Mouse (Mus musculus) stomach, postnatal 0 days (tissue): ENCODE measurements at regions not wholly inside any gene's neighbourhood (a gene's known extent, or its start where the extent isn't known, plus 50 kb on each side); places are given as distances from the start of the nearest gene placed in this dataset.

ENCODE experiments used
- ATAC-seq: fragments of 200-750 bp; cut with Nextera tagmentation; 2 replicates; pipeline ENCODE4 v1.8.0; 2017; ENCODE audit not compliant: low FRiP score, low TSS enrichment
- DNase-seq: peaks from one replicate; pipeline ENCODE4 v3.0.0-alpha.2; 2016; ENCODE audit warnings: low spot score
- H3K27ac ChIP-seq: fragments of 300-500 bp; sonication (generic); replicated peaks from 2 replicates; pipeline ENCODE4 v1.5.1; 2014; ENCODE audit warnings: mild to moderate bottlenecking, control low read depth
- H3K27me3 ChIP-seq: fragments of 300-500 bp; sonication (generic); 2 replicates; pipeline ENCODE4 v1.6.1; 2014; ENCODE audit warnings: low read length; ENCODE audit not compliant: control insufficient read depth, insufficient read depth
- H3K36me3 ChIP-seq: fragments of 300-500 bp; sonication (generic); 2 replicates; pipeline ENCODE4 v1.6.1; 2014; ENCODE audit warnings: low read length, mixed read lengths; ENCODE audit not compliant: control insufficient read depth, insufficient read depth
- H3K4me1 ChIP-seq: fragments of 300-500 bp; sonication (generic); replicated peaks from 2 replicates; pipeline ENCODE4 v1.6.1; 2014; ENCODE audit warnings: antibody characterized with exemption; ENCODE audit not compliant: control insufficient read depth, insufficient read depth
- H3K4me2 ChIP-seq: fragments of 300-500 bp; sonication (generic); replicated peaks from 2 replicates; pipeline ENCODE4 v1.6.1; 2014; ENCODE audit warnings: low read depth, mild to moderate bottlenecking, control low read depth, moderate library complexity
- H3K4me3 ChIP-seq: fragments of 300-500 bp; sonication (generic); 2 replicates; pipeline ENCODE4 v1.5.1; 2014; ENCODE audit warnings: low read depth, low read length, control low read depth
- H3K9ac ChIP-seq: fragments of 300-500 bp; sonication (generic); 2 replicates; pipeline ENCODE4 v1.6.1; 2014; ENCODE audit warnings: mild to moderate bottlenecking, low read length, control low read depth, mixed read lengths
- H3K9me3 ChIP-seq: fragments of 300-500 bp; sonication (generic); 2 replicates; pipeline ENCODE4 v1.6.1; 2016; ENCODE audit warnings: low read length; ENCODE audit not compliant: control insufficient read depth
- CTCF ChIP-seq: IDR thresholded peaks from 2 replicates; pipeline ENCODE4 v1.5.1; 2016; ENCODE audit warnings: antibody characterized with exemption, low read depth, mild to moderate bottlenecking, moderate library complexity
- EP300 ChIP-seq: optimal IDR thresholded peaks from 2 replicates; pipeline ENCODE3; 2016; ENCODE audit warnings: antibody characterized with exemption
- WGBS: fragments of 180-500 bp; shearing (Covaris S2); extraction: QIAGEN DNeasy Blood & Tissue Kit; methylation state at CpG from one replicate; pipeline ENCODE4 v1.1.7; 2014; 5-methylcytosine and 5-hydroxymethylcytosine counted together

- Histone ChIP-seq H3K4me2 (no peak overlapping the region), H3K4me1 (no peaks in the 10 kb centered on the region), H3K36me3 (no peaks in the 10 kb centered on the region), H3K27me3 (no peaks in the 10 kb centered on the region), H3K9me3 (no peaks in the 10 kb centered on the region), H3K9ac (no peak overlapping the region), H3K27ac (no peak overlapping the region), H3K4me3 (no peak overlapping the region)
- DNase-seq (no peak), ATAC-seq (no peak)
- 89% methylated on average over 3 of the region's 3 CpGs for WGBS
- TF ChIP-seq EP300: no peak
- no peak for TF ChIP-seq CTCF
Measured at GRCm38 (mm10) chr2:116177155-116177554, 111.5 kb upstream of the Meis2 start.

DNA sequence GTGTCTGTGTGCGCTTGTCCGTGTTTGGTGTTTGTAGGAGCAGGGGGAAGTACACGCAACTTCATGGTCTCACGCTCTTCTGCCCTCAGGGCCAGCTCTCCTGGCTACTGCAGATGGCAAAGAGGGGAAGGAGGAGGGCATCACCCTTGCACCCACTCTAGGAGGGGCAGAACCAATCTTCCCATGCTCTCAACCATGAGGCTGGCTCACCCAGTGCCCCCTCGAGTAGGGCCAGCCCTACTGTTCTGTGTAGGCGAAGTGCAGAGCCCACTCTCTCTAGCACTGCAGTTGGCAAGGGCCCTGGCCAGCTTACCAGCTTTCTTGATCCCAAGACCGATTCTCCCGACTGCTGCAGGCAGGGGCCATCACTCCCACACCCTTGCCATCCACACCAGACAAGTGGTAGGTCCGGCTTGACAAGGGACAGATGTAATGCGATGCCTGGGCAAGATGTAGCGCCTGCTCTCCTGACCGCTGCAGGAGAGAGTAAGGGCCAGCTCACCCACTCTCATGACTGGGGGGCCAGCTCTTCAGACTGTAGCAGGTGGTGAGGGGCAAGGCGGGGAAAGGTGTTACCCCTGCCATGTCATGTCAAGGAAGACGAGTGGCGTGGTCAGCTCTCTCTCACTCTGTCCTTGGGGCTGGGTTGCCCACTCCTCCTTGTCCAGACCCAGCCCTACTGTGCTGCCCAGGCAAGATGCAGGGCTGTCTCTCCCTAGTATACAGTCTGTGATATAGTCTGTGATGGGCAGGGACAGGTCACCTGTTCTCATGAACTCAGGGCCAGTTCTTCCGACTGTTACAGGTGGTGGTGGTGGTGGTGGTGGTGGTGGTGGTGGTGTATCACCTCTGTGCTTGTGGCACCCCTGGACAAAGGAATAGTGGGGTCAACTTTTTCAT, 100.5 kb upstream of the Meis2 start:
- ATAC-seq: no peak
- 87% methylated on average over 16 of the region's 16 CpGs for whole genome bisulfite sequencing

More for the DNA sequence above, 100.5 kb upstream of the Meis2 start:
- Histone ChIP-seq H3K27ac (no peak overlapping the region), H3K27me3 (no peaks in the 10 kb centered on the region), H3K36me3 (no peaks in the 10 kb centered on the region), H3K9me3 (no peaks in the 10 kb centered on the region), H3K4me3 (no peak overlapping the region), H3K4me2 (no peak overlapping the region), H3K4me1 (no peaks in the 10 kb centered on the region), H3K9ac (no peak overlapping the region)
- DNase-seq: no peak
- TF ChIP-seq CTCF (no peak), EP300 (no peak)
